Mouse (Mus musculus): ENCODE measurements around the gene Spata1.

DNA sequence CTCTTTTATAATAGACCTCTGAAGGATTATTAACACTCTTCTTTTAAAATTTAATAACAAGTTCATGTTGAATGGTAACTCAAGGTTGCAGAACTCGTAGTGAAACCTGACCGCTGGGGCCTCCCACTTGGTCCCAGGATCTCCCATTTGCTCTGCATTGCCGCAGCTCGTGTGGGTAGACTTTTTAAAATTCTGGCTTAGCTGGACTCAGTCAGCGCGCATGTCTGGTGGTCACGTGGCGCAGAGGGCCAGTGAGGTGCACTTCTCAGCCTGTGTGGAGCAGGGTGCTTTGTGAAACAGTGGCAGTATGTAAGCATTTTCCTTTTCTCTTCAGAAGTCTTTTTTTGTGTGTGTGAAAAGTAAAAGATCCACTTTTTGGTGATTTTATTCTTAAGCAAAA lies 56.6 kb downstream of the Spata1 start:
- TF ChIP-seq POLR2A (IDR thresholded peaks at IDR 0.05; ENCODE audit: borderline replicate concordance, extremely low read depth, low read depth, low read length) = no peak
- TF ChIP-seq CTCF (IDR thresholded peaks at IDR 0.05; ENCODE audit: insufficient read depth, low read length) = no peak
